Mouse (Mus musculus) common myeloid progenitor, adult 5-6 weeks (primary cell): Measurements from ENCODE around the gene Poldip2. TPM values are rescaled to one million over a fixed set of nuclear protein-coding genes. Genes with fewer than 3 reads are reported as not detected.

Source experiments
- ATAC-seq: replicated peaks from 2 replicates; pipeline ENCODE4 v1.8.0; 2016; ENCODE audit warnings: low read depth, mild to moderate bottlenecking, moderate TSS enrichment, inconsistent platforms; ENCODE audit not compliant: poor library complexity, severe bottlenecking
- total RNA-seq: library from RNA; stranded (forward); fragments of 200-1000, 187-1606 nt; gene quantifications from 2 replicates; pipeline ENCODE4 v1.2.3, GENCODE M21; 2017

Poldip2 gene
- 61.4 and 70.8 TPM in 2 replicates for total RNA-seq

DNA sequence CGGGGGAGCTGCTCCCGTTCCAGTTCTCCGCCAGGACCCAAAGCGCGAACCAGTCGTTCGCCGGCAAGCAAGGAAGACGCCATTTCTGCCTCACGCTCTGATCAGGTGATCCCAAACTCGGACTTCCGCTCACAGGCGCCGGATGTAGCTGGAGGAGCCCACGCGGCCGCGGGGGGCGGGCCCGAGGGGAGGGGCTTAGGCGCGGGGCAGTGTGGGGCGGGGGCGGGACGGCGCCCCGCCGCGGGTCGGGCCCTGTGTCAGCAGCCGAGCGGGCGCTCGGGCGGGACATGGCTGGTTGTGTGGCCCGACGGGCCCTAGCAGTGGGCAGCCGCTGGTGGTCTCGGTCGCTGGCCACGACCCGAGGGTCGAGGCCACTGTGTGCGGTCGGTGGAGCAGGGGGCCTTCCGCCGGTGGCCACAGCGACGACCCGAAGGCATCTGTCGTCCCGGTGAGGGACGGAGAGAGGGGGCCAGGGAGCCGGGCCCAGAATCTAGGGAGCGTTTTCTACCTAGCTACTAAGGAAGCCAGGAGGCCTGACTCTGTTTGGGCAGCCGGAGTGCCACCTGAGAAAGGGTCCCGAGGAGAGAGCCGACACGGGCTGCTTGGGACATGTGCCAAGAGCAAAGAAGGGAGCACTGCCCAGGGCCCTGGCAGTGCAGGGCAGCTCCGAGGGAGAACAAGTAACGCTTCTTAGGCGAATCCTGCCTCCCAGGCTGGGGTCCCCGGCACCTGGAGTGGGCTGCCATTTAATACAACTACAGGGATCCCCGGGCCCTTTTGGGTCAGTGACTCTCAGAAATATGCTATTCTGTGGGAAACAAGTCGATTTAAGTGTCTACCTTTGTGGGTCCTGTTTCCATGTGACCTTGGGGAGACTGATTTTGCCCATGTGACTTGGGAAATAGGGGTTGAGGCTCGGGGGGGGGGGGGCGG, at the start of gene Poldip2, which contains the start of gene Tmem199:
TSS of gene Poldip2 (plus strand) at position 169 of the 933 bp plus-strand sequence.
TSS of gene Tmem199 (minus strand) at position 148 of the 933 bp plus-strand sequence.
- ATAC-seq: peak; percentile 92

DNA sequence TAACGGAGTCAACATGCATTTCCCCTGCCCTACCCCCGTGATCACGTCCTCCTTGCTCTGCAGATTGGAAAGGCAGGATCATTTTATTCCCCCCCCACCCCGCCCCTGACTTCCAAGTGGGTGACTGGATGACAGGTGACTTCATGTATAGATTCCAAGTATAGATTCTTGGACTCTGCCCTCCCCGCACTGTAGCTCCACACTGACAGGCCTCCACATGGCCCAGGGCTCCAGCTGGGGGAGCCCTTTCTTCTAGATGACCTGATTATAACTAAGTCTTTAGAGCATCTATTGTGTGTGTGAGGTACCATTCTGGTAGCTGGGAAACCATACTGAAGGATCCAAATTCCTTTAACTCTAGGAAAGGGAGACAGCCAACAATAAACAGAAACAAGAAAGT, 49.3 kb upstream of the Poldip2 start:
- no peak for ATAC-seq

GRCm38 (mm10) chr11:78463286-78464036, 48.5 kb upstream of the Poldip2 start:
- ATAC-seq: no peak

GRCm38 (mm10) chr11:78465116-78465515, 46.9 kb upstream of the Poldip2 start:
- ATAC-seq: no peak

GRCm38 (mm10) chr11:78465568-78466180, 46.3 kb upstream of the Poldip2 start, which contains the start of gene Slc46a1:
Gene Slc46a1, plus strand, starts transcription at chr11:78465697.
- ATAC-seq: peak; percentile 94

- ATAC-seq: no peak
Measured at GRCm38 (mm10) chr11:78466242-78466912, 45.6 kb upstream of the Poldip2 start.

GRCm38 (mm10) chr11:78467515-78467914, 44.5 kb upstream of the Poldip2 start:
- ATAC-seq: no peak

GRCm38 (mm10) chr11:78467932-78468331, 44.1 kb upstream of the Poldip2 start:
- ATAC-seq: no peak

DNA sequence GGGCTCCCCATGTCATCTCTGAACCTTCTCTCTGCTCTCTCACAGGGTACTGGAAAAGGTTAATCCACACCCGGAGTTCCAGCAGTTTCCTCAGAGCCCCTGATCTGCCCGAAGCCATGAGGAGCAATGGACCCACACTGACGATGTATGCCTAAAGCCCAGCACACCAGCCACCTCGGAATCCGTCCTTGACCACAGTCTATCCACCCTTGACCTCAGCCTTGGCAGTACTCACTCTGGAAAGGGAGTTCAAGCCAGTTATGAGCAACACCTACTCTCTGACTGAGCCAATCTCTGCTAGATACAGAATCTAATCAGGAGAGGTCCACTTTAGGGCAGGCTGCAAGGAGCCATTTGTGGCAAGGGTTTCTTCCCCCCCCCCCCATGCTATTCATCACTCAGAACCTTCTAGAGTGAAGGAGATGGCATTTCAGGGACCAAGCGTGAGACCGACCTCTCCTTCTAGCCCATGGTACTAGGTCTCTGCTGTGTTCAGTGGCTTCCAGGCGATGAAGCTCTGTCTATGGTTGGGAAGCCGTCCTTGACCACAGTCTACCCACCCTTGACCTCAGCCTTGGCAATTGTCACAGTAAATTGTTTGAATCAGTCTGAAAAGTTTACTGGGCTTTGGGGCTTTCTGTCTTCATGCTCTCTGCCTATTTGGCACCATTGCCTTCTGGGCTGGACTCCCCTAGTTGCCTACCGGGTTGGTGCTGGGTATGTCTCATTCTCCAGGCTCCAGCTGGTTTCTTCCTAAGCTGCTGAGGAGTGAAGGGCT, 40.5 kb upstream of the Poldip2 start:
- ATAC-seq: no peak

DNA sequence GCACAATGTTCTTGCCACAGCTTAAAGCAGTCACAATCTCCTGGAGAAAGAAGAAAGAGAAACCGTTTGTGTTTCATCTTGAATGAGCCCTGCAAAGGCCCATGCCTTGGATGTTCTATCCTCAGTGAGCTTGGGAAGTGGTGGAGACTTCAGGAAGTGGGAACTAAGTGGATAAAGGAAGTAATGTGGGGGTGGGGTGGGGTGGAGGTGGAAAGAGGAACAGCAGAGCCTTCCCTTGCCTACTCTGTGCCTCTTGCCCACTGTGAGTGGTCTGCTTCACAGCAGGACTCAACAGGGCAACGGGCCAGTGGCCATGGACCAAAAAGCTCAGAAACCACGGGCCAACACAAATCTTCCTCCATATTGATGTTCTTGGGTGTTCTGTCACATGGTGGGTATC, 36.7 kb upstream of the Poldip2 start:
- peak; percentile 69 for ATAC-seq

- no peak for ATAC-seq
Measured at GRCm38 (mm10) chr11:78483639-78484038, 28.4 kb upstream of the Poldip2 start.

- ATAC-seq: peak; percentile 86
Measured at GRCm38 (mm10) chr11:78488168-78488567, 23.8 kb upstream of the Poldip2 start.

DNA sequence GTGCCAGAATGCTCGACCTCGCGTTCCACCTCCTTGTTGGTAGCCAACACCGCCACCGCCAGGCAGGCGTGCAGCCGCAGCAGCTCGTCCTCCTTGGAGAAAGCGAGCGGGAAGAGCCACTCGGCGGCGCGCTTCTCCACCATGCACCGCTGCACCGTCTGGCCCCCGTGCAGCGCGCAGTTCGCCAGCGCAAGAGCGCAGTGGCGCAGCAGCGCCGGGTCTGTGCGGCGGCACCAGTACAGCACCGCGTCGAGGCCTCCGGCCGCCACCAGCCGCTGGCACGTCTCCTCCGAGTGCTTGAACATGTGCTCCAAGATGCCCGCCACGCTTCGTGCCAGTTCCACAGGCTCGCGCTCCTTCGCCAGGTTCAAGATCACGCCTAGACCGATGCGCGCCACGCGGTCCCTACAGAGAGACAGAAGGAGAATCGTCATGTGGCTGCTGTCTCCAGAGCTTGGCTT, 21.2 kb upstream of the Poldip2 start:
- ATAC-seq: peak; percentile 46

DNA sequence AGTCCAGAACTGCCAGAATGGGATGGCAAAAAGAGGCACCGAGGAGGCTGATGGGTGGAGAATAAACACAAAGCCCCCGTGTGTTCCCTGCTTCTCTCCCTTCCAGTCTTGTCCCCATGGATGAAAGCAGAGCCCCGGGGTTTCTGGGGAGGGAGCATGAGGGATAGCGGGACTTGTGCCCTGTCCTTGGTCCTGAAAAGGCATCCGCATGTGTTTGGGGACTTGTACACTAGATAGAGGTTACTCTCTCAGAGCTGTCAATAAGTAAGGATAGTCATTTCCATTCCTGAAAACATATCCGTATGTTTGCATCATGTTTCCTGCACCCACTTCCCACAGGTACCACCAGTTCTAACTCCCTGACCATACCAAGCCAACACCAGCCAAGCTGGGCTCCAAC, 16.1 kb upstream of the Poldip2 start:
- ATAC-seq: peak; percentile 24; the same call in 1 of the 2 replicates

DNA sequence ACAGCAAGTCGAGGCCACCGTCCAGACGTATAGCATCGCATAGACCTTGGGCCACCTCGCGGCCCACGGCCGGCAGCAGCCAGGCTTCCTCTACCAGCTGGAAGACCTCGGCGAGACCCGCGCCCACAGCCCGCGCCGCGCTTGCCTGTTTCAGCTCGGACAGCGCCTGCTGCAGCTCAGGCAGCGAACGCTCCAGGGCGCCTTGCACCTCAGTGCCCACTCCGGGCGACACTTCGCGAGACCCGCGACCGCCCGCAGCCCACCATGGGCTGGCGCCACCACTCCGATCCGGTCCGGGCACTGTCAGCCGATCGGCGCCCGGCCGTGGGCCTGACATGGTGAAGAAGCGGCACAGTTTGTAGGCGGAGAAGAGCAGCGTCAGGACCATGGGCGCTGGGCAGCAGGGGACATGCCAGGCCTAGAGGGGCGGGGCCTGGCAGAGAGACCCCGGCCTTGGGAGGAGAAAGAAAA, 14.9 kb upstream of the Poldip2 start:
- ATAC-seq: no peak

DNA sequence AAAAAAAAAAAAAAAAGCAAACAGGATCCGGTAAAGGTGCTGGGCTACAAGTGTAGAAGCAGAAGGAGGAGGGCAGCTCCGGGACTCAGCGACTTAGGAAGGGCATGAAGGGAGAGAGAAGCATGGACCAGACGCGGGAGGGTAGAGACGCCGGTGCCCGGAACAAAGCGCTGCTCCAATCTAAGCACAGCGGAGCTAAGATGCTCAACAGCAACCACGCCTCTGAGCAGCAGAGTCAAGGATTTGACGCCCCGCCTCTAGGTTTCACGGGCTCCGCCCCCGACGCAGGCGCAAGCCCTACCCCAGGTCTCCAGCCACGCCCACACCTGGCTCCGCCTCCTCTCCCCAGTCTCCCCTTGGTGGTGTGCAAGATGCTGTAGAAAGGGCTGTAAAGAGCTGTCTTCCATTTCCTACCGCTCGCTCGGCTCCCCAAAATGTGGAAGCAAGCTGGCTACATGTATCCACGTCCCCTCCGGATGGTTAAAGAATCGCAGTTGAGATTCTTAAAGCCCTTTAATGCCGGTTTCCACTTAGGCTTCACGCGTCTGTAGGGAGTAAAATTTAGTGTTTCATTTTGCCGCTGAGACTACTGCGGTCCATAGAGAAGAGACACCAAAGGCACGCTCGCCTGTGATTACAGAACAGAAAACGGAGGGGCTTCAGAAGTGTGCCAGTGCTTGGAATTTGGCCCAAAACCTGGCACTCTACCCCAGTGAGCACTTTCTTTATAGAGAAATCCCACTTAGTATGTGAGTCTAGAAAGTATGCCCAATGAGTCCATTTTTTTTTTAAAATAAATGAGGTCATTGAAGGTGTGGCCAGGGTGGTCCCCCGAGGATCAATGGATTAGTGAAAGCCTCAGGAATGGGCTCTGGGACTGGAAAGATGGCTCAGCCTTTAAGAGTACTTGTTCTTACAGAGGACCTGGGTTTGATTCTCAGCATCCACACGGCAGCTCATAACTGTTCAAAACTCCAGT, 14.2 kb upstream of the Poldip2 start, which contains the start of gene Sarm1:
TSS of gene Sarm1 (minus strand) at position 211 of the 979 bp plus-strand sequence.
- ATAC-seq: peak; percentile 96

DNA sequence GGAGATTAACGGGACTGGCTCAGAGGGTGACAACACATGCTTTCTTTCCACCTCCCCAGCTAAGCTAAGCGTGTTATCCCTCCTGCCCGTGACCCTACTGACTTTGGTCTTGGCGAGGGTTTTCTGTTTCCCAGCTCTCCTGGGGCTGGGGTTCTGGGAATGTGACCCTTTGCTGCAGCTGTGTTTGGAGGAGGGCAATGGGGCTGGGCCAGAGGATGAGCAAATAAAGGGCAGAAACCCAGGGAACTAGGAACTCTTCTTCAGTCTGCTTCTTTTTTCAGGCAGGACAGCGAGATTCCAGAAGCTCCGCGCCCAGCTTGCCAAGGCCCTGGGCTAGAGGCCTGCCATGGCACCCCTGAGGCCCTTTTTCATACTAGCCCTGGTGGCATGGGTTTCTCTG, 13.0 kb upstream of the Poldip2 start, which contains the start of gene Vtn:
TSS of gene Vtn (plus strand) at position 88 of the 400 bp plus-strand sequence.
- no peak for ATAC-seq
